Comparison of ENCODE assay signal across 28 mouse cellular contexts in genomic region chr9:64193879-64194278, GRCm38 (mm10). TPM values are rescaled to one million over a fixed set of nuclear protein-coding genes. Genes with fewer than 3 reads are reported as not detected.
"Had no signal": no experiment of that assay in that cellular context is flagged by ENCODE, and none has a peak within 500 bp of the region (broad histone marks: within the 10 kb centered on the region; RNA-seq: fewer than 3 reads in every experiment).

No protein-coding gene starts in this region.

- H3K4me3 ChIP-seq: gastrocnemius, adult 2 months; heart, embryonic 10.5 days; heart, embryonic 12.5 days; hindbrain, embryonic 10.5 days; hindbrain, embryonic 12.5 days; intestine, embryonic 15.5 days; kidney, embryonic 15.5 days; limb, embryonic 13.5 days; limb, embryonic 15.5 days; liver, embryonic 12.5 days had no signal

- H3K27me3 ChIP-seq: heart, embryonic 12.5 days; hindbrain, embryonic 12.5 days; intestine, embryonic 15.5 days; kidney, embryonic 15.5 days; limb, embryonic 13.5 days; limb, embryonic 15.5 days; liver, embryonic 12.5 days had no signal

- H3K4me2 ChIP-seq: heart, embryonic 12.5 days; hindbrain, embryonic 12.5 days; hindbrain, embryonic 14.5 days; intestine, embryonic 15.5 days; kidney, embryonic 15.5 days; limb, embryonic 13.5 days; limb, embryonic 15.5 days; liver, embryonic 12.5 days had no signal

- H3K27ac ChIP-seq: gastrocnemius, adult 2 months; heart, embryonic 10.5 days; hindbrain, embryonic 10.5 days; hindbrain, embryonic 12.5 days; hindbrain, embryonic 14.5 days; intestine, embryonic 15.5 days; kidney, embryonic 15.5 days; kidney, postnatal 0 days; limb, embryonic 13.5 days; limb, embryonic 15.5 days; liver, embryonic 12.5 days had no signal

- H3K9me3 ChIP-seq: heart, embryonic 10.5 days; heart, embryonic 12.5 days; hindbrain, embryonic 10.5 days; hindbrain, embryonic 12.5 days; intestine, embryonic 15.5 days; kidney, embryonic 15.5 days; limb, embryonic 13.5 days; limb, embryonic 15.5 days; liver, embryonic 12.5 days had no signal

- H3K9ac ChIP-seq: heart, embryonic 12.5 days; hindbrain, embryonic 12.5 days; hindbrain, embryonic 14.5 days; intestine, embryonic 15.5 days; kidney, embryonic 15.5 days; limb, embryonic 13.5 days; limb, embryonic 15.5 days; liver, embryonic 12.5 days had no signal

- H3K4me1 ChIP-seq: hindbrain, embryonic 10.5 days; hindbrain, embryonic 12.5 days; limb, embryonic 13.5 days; limb, embryonic 15.5 days had no signal

- DNase-seq: gastrocnemius, adult 2 months; gastrocnemius, postnatal 10 days; gastrocnemius, postnatal 25 days; heart, adult 18-20 months; heart, postnatal 10 days; heart, postnatal 4 days; kidney, adult 18-20 months; kidney, adult 8-10 months; kidney, postnatal 14 days; kidney, postnatal 36 days; layer of hippocampus, adult 9-11 months; layer of hippocampus, postnatal 36 days; left cerebral cortex, postnatal 4 days had no signal

- ATAC-seq: hindbrain, embryonic 16.5 days; inflammation-experienced regulatory T-cells, adult 6 months; intestine, embryonic 15.5 days; intestine, postnatal 0 days; liver, embryonic 12.5 days had no signal

RNA-seq across cellular contexts. Expression of gene Uchl4, which starts 41.1 kb away (rescaled TPM):
- polyA plus RNA-seq: liver, adult 2 months had no signal
